Mouse (Mus musculus) Patski (cell line): Measurements from ENCODE around the gene Fthl17b. TPM values are rescaled to one million over a fixed set of nuclear protein-coding genes. Genes with fewer than 3 reads are reported as not detected.
A peak's percentile ranks its signal among the peaks of the same experiment; 100 is the strongest.
"Not testable (repeated sequence)": the region's sequence is repeated elsewhere in the genome, so short reads cannot be mapped to it uniquely, and the experiment has no call there.

Experiments used
- ATAC-seq: fragments of 100-300 bp; one replicate; pipeline ENCODE4 v1.8.0; 2021
- CTCF ChIA-PET: fragments of 350-600 bp; sonication (Branson Sonifier 250); formaldehyde crosslinking; loops from one replicate; lab custom pipeline; 2022; ENCODE audit warnings: inconsistent platforms; lab: Charles Lee
- POLR2A ChIA-PET: fragments of 350-600 bp; sonication (Branson Sonifier 250); formaldehyde crosslinking; loops from one replicate; lab custom pipeline; 2022; ENCODE audit warnings: antibody characterized with exemption, inconsistent platforms; lab: Charles Lee
- DNase-seq: peaks from one replicate; pipeline ENCODE4 v3.0.0-alpha.2; 2011; ENCODE audit warnings: low read depth, low spot score
- H3K27me3 ChIP-seq: fragments of 371-371 bp; one replicate; pipeline ENCODE4 v1.5.1; 2021
- CTCF ChIP-seq: fragments of 100-300 bp; IDR thresholded peaks from one replicate; pipeline ENCODE4 v1.5.1; 2021
- in situ Hi-C: fragments of 300-500 bp; cut with MboI; formaldehyde crosslinking; loops from 3 replicates; pipeline ENCODE4 v1.11.1; 2018; ENCODE audit warnings: low pct_unique_long_range_greater_than_20kb, mixed read lengths
- polyA plus RNA-seq: library from polyadenylated mRNA; unstranded; gene quantifications from one replicate; pipeline ENCODE4 v1.2.3, GENCODE M21; 2021

Fthl17b gene
- not detected for polyA plus RNA-seq

DNA sequence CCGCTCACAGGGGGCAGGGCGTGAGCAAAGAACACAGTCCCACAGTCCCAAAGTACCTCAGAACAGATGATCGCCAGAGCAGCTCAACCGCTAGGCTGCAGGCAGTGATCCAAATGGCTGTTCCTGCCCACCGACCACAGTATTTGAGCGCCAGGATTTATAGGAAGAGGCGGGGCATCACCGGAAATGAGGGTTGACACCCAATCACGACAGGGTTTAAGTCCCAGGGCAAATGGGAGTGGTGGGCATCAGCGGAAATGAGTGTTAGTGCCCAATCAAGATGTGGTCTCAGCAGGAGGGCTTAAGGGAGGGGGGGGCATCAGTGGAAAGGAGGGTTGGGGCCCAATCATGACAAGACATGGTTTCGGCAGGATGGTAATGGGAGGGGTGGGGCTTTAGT lies at the start of gene Fthl17b:
Fthl17b (minus strand) TSS at position 101 of the 400 bp plus-strand sequence.
- DNase-seq, in situ Hi-C loops, H3K27me3 ChIP-seq, CTCF ChIA-PET, ATAC-seq, POLR2A ChIA-PET: not testable (repeated sequence)

DNA sequence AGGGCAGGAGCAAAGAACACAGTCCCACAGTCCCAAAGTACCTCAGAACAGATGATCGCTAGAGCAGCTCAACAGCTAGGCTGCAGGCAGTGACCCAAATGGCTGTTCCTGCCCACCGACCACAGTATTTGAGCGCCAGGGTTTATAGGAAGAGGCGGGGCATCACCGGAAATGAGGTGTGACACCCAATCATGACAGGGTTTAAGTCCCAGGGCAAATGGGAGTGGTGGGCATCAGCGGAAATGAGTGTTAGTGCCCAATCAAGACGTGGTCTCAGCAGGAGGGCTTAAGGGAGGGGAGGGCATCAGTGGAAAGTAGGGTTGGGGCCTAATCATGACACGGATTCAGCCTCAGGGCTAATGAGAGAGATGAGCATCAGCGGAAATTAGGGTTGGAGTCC lies 23.9 kb upstream of the Fthl17b start, which contains the start of gene Fthl17d:
Fthl17d (minus strand) TSS at position 101 of the 400 bp plus-strand sequence.
- ATAC-seq, H3K27me3 ChIP-seq, POLR2A ChIA-PET, in situ Hi-C loops, DNase-seq, CTCF ChIA-PET: not testable (repeated sequence)

DNA sequence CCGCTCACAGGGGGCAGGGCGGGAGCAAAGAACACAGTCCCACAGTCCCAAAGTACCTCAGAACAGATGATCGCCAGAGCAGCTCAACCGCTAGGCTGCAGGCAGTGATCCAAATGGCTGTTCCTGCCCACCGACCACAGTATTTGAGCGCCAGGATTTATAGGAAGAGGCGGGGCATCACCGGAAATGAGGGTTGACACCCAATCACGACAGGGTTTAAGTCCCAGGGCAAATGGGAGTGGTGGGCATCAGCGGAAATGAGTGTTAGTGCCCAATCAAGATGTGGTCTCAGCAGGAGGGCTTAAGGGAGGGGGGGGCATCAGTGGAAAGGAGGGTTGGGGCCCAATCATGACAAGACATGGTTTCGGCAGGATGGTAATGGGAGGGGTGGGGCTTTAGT lies 13.7 kb upstream of the Fthl17b start, which contains the start of gene Fthl17c:
Fthl17c (minus strand) TSS at position 101 of the 400 bp plus-strand sequence.
- POLR2A ChIA-PET, in situ Hi-C loops, DNase-seq, H3K27me3 ChIP-seq, ATAC-seq, CTCF ChIA-PET: not testable (repeated sequence)

DNA sequence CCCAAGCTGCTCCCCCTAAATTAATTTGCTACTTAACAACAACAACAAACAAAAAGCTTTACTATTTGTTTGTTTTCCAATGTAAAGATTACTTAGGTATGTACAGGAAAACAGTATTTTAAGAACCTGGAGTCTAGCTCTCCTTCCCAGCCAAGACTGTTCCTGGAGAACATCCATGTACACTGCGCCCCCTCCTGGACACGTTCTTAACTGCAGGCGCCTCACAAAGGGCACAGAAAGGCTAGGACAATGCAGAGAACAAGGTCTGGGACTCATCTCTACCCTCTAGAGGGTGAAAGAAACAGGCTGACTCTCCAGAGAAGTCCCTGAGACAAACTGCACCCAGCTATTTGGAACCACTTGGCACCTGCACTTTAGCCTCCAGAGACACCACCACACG lies 1.8 kb upstream of the Fthl17b start:
- H3K27me3 ChIP-seq, ATAC-seq, POLR2A ChIA-PET, in situ Hi-C loops, CTCF ChIA-PET, DNase-seq: not testable (repeated sequence)
- TF ChIP-seq CTCF: peak; percentile 8

DNA sequence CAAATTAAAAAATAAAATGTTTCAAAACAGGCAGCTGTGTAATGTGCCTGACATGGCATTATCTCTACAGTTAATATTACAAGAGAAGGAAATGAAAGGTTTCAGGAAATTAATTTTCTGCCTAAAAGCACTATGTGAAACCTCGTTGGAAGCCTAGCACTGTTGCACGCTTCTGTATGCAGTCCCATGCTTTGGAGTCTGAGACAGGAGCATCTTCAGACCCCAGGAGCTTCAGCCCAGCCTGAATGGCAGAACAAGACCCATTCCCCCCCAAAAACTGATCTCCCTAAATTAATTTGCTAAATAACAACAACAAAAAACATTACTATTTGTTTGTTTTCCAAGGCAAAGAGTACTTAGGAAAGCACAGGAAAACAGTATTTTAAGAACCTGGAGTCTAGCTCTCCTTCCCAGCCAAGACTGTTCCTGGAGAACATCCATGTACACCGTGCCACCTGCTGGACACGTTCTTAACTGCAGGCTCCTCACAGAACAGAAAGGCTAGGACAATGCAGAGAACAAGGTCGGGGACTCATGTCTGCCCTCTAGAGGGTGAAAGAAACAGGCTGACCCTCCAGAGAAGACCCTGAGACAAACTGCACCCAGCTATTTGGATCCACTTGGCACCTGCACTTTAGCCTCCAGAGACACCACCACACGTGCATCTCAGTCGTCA lies 14.5 kb downstream of the Fthl17b start:
- POLR2A ChIA-PET, ATAC-seq, in situ Hi-C loops, DNase-seq, H3K27me3 ChIP-seq: not testable (repeated sequence)
- CTCF ChIA-PET: interaction anchor here (1.1 kb wide), 1 partner anchor 85 kb away, joined by 3 read pairs; no protein-coding TSS in a partner anchor
- peak; percentile 48 for TF ChIP-seq CTCF

DNA sequence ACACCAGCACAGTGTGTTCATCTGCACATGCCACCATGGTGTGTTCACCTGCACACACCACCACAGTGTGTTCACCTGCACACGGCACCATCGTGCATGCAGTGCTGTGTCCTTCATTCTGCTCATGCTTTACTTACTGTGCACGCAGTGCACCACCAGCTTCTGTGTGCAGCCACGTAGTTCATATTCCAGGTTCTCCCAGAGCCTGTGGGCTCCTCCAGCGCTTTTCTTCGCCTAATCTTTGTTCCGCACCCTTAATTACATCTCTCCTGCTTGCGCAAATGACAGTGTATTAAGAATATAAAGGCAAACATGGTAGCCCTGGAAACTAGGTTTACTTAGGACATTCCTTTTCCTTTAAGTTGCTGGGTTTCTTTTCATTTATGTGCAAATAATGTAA lies 18.7 kb downstream of the Fthl17b start:
- TF ChIP-seq CTCF: no peak
- ATAC-seq: no peak
- peaks cover 8% of the 10 kb centered on the region for H3K27me3 ChIP-seq
- no peak for DNase-seq
- ChIA-PET CTCF (no interaction called here), POLR2A (no interaction called here)
- in situ Hi-C loops: no loop called here

DNA sequence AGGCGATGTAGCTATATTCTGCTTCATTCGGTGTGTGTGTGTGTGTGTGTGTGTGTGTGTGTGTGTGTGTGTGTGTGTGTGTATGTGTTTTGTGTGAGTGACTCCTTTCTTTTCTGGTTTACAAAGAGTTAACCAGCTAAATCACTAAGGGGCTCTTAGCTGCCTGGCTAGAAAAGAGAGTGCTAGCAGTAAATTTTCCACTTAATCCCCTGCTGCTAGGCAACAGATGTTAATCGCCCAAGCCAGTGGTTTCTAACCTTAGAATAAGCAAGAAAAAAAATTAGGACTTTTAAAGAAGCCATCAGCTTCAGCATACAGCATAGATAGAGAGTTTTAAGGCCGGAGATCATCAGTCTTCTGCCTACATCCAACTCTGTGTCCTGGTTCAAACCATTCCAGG lies 35.5 kb downstream of the Fthl17b start:
- DNase-seq: no peak
- peaks cover 22% of the 10 kb centered on the region for H3K27me3 ChIP-seq
- TF ChIP-seq CTCF: no peak
- in situ Hi-C loops: no loop called here
- ChIA-PET CTCF (no interaction called here), POLR2A (no interaction called here)
- no peak for ATAC-seq

DNA sequence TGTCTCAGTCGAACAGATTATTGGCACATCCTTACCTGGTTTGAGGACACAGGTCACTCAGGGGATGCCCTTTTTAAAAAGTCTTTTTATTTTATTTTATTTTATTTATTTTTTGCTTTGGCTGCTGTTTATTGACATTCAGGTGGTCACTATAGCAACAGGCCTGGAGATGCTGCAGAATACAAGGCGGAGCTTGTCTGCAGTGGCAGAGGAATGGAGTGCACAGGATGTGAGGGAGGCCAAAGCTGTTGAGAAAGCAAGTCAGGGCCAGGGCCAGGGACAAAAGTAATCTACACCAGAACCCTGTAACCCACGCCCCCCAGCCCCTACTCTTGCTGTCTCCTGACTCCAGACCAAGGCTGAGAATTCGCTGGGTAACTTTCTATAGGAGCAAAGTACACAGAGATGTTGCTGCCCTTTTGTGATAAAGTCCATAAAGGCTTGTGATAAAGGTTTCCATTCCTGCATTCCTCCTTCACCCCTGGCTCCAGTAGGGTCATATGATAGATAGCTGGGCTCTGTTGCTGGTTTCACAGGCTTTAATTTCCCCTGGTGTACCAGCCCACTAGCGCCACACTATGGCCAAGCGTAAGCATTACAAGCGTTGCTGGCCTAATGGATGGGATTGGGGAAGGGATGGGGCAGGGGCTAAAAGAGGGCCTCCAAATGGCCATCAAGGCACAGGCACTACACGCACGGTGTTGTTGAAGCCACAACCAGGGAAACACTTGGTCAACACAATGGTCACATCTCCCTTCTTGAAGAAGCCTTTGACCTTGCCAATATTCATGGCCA lies 40.8 kb downstream of the Fthl17b start:
- no peak for ATAC-seq
- ChIA-PET POLR2A (no interaction called here), CTCF (no interaction called here)
- peak; percentile 50 for TF ChIP-seq CTCF
- no peak for DNase-seq
- H3K27me3 ChIP-seq: peaks cover 15% of the 10 kb centered on the region
- in situ Hi-C loops: no loop called here

DNA sequence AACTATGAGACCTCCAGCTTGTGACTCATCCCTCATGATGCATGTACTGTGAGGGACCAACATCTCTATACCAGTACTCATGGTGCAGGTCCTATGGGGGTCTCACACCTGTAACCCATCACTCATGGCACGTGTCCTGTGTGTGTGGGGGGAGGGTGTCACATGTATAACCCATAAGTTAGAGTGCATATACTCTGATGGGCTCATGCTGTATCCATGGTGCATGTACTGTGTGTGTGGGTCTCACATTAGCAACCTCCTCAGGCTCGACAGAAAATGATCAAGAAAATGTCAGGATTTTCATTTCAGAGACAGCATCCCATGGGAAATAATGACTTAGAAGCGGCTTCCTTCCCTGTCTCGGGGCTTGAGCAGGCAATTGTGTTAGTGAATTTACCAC lies 41.7 kb downstream of the Fthl17b start:
- no peak for ATAC-seq
- ChIA-PET CTCF (no interaction called here), POLR2A (no interaction called here)
- in situ Hi-C loops: no loop called here
- no peak for TF ChIP-seq CTCF
- H3K27me3 ChIP-seq: peaks cover 7% of the 10 kb centered on the region
- DNase-seq: no peak

Other genes starting within 250 kb of the Fthl17b start
- gene Ssx9, start 214.5 kb downstream of the Fthl17b start, polyA plus RNA-seq: not detected
- not detected for gene Ssxb5, start 159.3 kb downstream of the Fthl17b start, polyA plus RNA-seq
- not detected for gene Gm6592, start 119.0 kb downstream of the Fthl17b start, polyA plus RNA-seq
- gene Gm5751, start 88.7 kb downstream of the Fthl17b start, polyA plus RNA-seq: not detected
- gene B630019K06Rik, start 70.6 kb downstream of the Fthl17b start, polyA plus RNA-seq: 6.3 TPM
- gene Fthl17c, start 13.6 kb upstream of the Fthl17b start, polyA plus RNA-seq: not detected
- not detected for gene Fthl17d, start 23.8 kb upstream of the Fthl17b start, polyA plus RNA-seq
- gene Fthl17e, start 70.5 kb upstream of the Fthl17b start, polyA plus RNA-seq: not detected
- gene Fthl17f, start 100.0 kb upstream of the Fthl17b start, polyA plus RNA-seq: not detected
- not detected for gene 4930402K13Rik, start 141.6 kb upstream of the Fthl17b start, polyA plus RNA-seq
- gene Lancl3, start 236.9 kb upstream of the Fthl17b start, polyA plus RNA-seq: 0.01 TPM